Mouse (Mus musculus): ENCODE measurements around the gene Abca7.

Gene Abca7

GRCm38 (mm10) chr10:80063877-80064650, 67.8 kb downstream of the Abca7 start:
- in situ Hi-C loops (cut with MseI, MboI): no loop called here
